Mouse (Mus musculus) heart, embryonic 14.5 days (tissue): Measurements from ENCODE around the gene Bglap. TPM values are rescaled to one million over a fixed set of nuclear protein-coding genes. Genes with fewer than 3 reads are reported as not detected.

Experiments
- ATAC-seq: fragments of 200-750 bp; cut with Nextera tagmentation; 2 replicates; pipeline ENCODE4 v1.8.0; 2017; ENCODE audit warnings: low read depth, moderate TSS enrichment; ENCODE audit not compliant: insufficient number of reproducible peaks, insufficient read depth, low FRiP score
- H3K27ac ChIP-seq, 2 experiments: fragments of 200-500 bp in 1 of 2; fragments of 300-500 bp in 1 of 2; sonication (generic) in 1 of 2; replicated peaks in 1 of 2; 2 replicates each; pipeline ENCODE4 v1.5.1; 2012 to 2014; ENCODE audit warnings: low read depth in 2 of 2, low read length in 2 of 2, control low read depth in 1 of 2, mild to moderate bottlenecking in 1 of 2, mixed read lengths in 1 of 2; ENCODE audit not compliant: control insufficient read depth in 1 of 2, insufficient read depth in 1 of 2
- H3K27me3 ChIP-seq: fragments of 300-500 bp; sonication (generic); 2 replicates; pipeline ENCODE4 v1.6.1; 2014; ENCODE audit warnings: mild to moderate bottlenecking, low read length, control low read depth; ENCODE audit not compliant: control insufficient read depth, insufficient read depth
- H3K36me3 ChIP-seq: fragments of 300-500 bp; sonication (generic); 2 replicates; pipeline ENCODE4 v1.6.1; 2014; ENCODE audit warnings: mild to moderate bottlenecking, control low read depth, low read length, mixed read lengths; ENCODE audit not compliant: control insufficient read depth, insufficient read depth
- H3K4me1 ChIP-seq, 2 experiments: fragments of 200-500 bp in 1 of 2; fragments of 300-500 bp in 1 of 2; sonication (generic) in 1 of 2; 2 replicates each; pipeline ENCODE4 v1.6.1; 2012 to 2014; ENCODE audit warnings: low read length in 2 of 2, control low read depth in 1 of 2, mixed read lengths in 1 of 2; ENCODE audit not compliant: control insufficient read depth in 2 of 2, insufficient read depth in 2 of 2
- H3K4me2 ChIP-seq: fragments of 300-500 bp; sonication (generic); 2 replicates; pipeline ENCODE4 v1.6.1; 2014; ENCODE audit warnings: mild to moderate bottlenecking, low read length
- H3K4me3 ChIP-seq, 2 experiments: fragments of 200-500 bp in 1 of 2; fragments of 300-500 bp in 1 of 2; sonication (generic) in 1 of 2; 2 replicates each; pipeline ENCODE4 v1.5.1; 2012 to 2014; ENCODE audit warnings: low read length in 2 of 2, mild to moderate bottlenecking in 2 of 2, control low read depth in 1 of 2, low read depth in 1 of 2, moderate library complexity in 1 of 2; ENCODE audit not compliant: control insufficient read depth in 1 of 2, insufficient read depth in 1 of 2
- H3K9ac ChIP-seq: fragments of 300-500 bp; sonication (generic); 2 replicates; pipeline ENCODE4 v1.6.1; 2014; ENCODE audit warnings: mild to moderate bottlenecking, low read length
- H3K9me3 ChIP-seq: fragments of 300-500 bp; sonication (generic); 2 replicates; pipeline ENCODE4 v1.6.1; 2016; ENCODE audit warnings: low read length, control low read depth; ENCODE audit not compliant: control insufficient read depth
- WGBS: fragments of 180-500 bp; shearing (Covaris S2); extraction: QIAGEN DNeasy Blood & Tissue Kit; methylation state at CpG from one replicate; pipeline ENCODE4 v1.1.7; 2014; 5-methylcytosine and 5-hydroxymethylcytosine counted together
- polyA plus RNA-seq: library from polyadenylated mRNA; unstranded; fragments of >200 nt; fragmentation: Nextera tagmentation; extraction: Ambion mirVana; gene quantifications from 2 replicates; pipeline ENCODE4 v1.2.1, GENCODE M21; 2014

The Bglap gene
- polyA plus RNA-seq, 1 experiment from 2014 or later, result not detected

GRCm38 (mm10) chr3:88338316-88338715 is 45.9 kb downstream of the Bglap start:
- H3K36me3 ChIP-seq, result peaks cover 27% of the 10 kb centered on the region
- no peaks in the 10 kb centered on the region for H3K27me3 ChIP-seq
- H3K27ac ChIP-seq, result no peak overlapping the region
- H3K9ac ChIP-seq, result no peak overlapping the region
- H3K4me1 ChIP-seq, result peaks cover 11 to 26% of the 10 kb centered on the region in 2 experiments
- H3K9me3 ChIP-seq, result no peaks in the 10 kb centered on the region
- ATAC-seq, result no peak
- 76% methylated on average over 7 of the region's 7 CpGs for WGBS
- no peak overlapping the region for H3K4me3 ChIP-seq
- no peak overlapping the region for H3K4me2 ChIP-seq

- Histone ChIP-seq H3K36me3 (peaks cover 19% of the 10 kb centered on the region), H3K9ac (peak overlapping the region; percentile 49), H3K9me3 (no peaks in the 10 kb centered on the region), H3K4me3 (peak overlapping the region; percentile 4 to 82; a peak in 3 of 4 replicates), H3K27me3 (no peaks in the 10 kb centered on the region), H3K27ac (peak overlapping the region; percentile 64 to 96), H3K4me1 (peaks cover 11 to 26% of the 10 kb centered on the region in 2 experiments), H3K4me2 (peak overlapping the region; percentile 62)
- ATAC-seq, result no peak
- WGBS, result 52% methylated on average over 11 of the region's 11 CpGs
Observed at GRCm38 (mm10) chr3:88337367-88338020, 46.8 kb downstream of the Bglap start.

DNA sequence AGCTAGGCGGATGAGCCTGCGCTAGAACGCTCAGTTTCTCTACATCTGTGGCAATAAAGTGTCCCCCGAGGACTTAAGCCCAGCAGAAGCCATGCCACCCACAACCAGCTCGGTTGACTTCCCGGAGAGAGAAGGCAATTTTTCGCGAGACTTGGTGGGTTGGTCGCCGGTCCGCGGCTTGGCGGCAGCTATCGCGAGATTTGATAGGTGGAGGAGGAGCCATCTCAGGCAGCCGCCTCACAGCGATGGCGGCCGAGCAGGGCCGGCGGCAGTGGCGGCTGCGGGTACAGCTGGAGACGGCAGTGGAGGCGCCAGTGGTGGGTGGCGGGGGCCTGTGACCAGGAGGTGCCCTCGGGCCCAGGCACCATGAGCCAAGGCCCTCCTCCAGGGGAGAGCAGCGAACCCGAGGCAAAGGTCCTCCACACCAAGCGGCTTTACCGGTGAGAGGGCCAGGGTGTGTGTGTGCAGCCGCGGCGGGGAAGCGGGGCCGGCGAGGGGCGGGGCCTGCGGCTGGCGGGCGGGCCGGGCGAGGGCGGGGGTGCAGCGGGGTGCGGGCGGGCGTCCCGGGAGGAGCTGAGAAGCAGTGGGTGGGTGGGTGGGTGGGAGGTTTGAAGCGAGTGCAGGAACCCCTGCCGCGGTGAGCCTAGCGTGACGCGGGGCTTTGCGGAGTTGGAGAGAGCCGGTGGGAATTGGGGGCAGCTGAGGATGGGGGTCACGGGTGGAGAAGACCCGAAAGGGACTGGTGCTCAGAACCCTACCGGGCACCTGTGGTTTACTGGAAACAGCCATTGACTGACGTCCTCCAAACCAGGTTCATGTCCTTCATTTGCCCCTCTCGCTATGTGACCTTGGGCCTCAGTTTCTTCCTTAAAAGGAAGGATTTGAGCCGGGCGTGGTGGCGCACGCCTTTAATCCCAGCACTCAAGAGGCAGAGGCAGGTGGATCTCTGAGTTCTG is 47.9 kb downstream of the Bglap start, which contains the start of the genes Tmem79 and Smg5:
TSS of gene Tmem79 (minus strand) at position 91 of the 956 bp plus-strand sequence.
TSS of gene Smg5 (plus strand) at position 203 of the 956 bp plus-strand sequence.
- WGBS, result under 1% methylated on average over 57 of the region's 66 CpGs
- peaks cover 11 to 26% of the 10 kb centered on the region in 2 experiments for H3K4me1 ChIP-seq
- no peaks in the 10 kb centered on the region for H3K9me3 ChIP-seq
- peak; percentile 88 for ATAC-seq
- peak within 1 kb of the TSS; percentile 93 for H3K9ac ChIP-seq
- H3K36me3 ChIP-seq, result peaks cover 8% of the 10 kb centered on the region
- H3K4me3 ChIP-seq, result peak within 1 kb of the TSS; percentile 82 to 93
- H3K4me2 ChIP-seq, result peak within 1 kb of the TSS; percentile 87
- no peaks in the 10 kb centered on the region for H3K27me3 ChIP-seq
- H3K27ac ChIP-seq, result peak within 1 kb of the TSS; percentile 96 to 97

DNA sequence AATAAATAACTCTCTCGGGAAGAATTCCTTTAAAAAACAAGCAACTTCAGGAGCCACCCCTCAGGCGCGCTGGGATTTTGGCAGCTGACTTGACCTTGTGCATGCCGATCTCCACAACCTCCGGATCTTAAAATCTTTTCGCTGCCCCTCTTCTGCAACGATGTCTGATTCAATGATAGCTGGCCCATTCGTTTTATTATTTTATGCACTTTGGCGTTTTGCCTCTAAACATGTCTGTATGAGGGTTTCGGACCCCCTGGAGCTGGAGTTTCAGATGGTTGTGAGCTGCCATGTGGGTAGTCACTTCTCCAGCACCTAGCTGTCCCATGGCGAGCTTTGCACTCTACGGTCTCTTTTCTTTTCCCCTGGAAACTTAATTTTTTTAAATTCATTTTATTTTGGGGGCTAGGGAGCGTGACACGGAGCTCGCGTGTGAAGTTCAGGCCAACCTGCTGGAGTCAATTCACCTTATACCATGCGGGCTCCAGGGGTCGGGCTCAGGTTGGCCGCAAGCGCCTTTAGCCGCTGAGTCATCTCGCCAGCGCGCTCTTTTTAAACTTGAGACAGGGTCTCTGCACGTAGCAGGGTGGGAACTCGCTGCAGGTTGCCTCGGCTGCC is 48.7 kb downstream of the Bglap start:
- no peaks in the 10 kb centered on the region for H3K27me3 ChIP-seq

GRCm38 (mm10) chr3:88334902-88335435 is 49.3 kb downstream of the Bglap start:
- peak overlapping the region; percentile 96 to 97; a peak in 3 of 4 replicates for H3K27ac ChIP-seq

More for the DNA sequence above, 48.7 kb downstream of the Bglap start:
- Histone ChIP-seq H3K4me3 (peak overlapping the region; percentile 82 to 93), H3K27ac (peak overlapping the region; percentile 96 to 97), H3K4me1 (peaks cover 11 to 26% of the 10 kb centered on the region in 2 experiments), H3K36me3 (peaks cover under 1% of the 10 kb centered on the region; the same call in 1 of the 2 replicates), H3K9ac (peak overlapping the region; percentile 93), H3K9me3 (no peaks in the 10 kb centered on the region), H3K4me2 (peak overlapping the region; percentile 87)
- under 1% methylated on average over 27 of the region's 27 CpGs for WGBS
- ATAC-seq, result peak; percentile 37

GRCm38 (mm10) chr3:88334029-88334658 is 50.1 kb downstream of the Bglap start:
- WGBS, result 50% methylated on average over 12 of the region's 12 CpGs

More at GRCm38 (mm10) chr3:88334902-88335435, 49.3 kb downstream of the Bglap start:
- H3K36me3 ChIP-seq, result no peaks in the 10 kb centered on the region
- H3K9me3 ChIP-seq, result no peaks in the 10 kb centered on the region
- peak overlapping the region; percentile 82 to 93 for H3K4me3 ChIP-seq
- 36% methylated on average over 3 of the region's 3 CpGs for WGBS
- peak overlapping the region; percentile 93 for H3K9ac ChIP-seq
- ATAC-seq, result no peak
- H3K27me3 ChIP-seq, result no peaks in the 10 kb centered on the region
- peaks cover 11 to 26% of the 10 kb centered on the region in 2 experiments for H3K4me1 ChIP-seq
- H3K4me2 ChIP-seq, result peak overlapping the region; percentile 87

More at GRCm38 (mm10) chr3:88334029-88334658, 50.1 kb downstream of the Bglap start:
- no peak overlapping the region for H3K9ac ChIP-seq
- no peak overlapping the region for H3K4me2 ChIP-seq
- no peak overlapping the region for H3K27ac ChIP-seq
- H3K9me3 ChIP-seq, result no peaks in the 10 kb centered on the region
- peaks cover 11 to 24% of the 10 kb centered on the region in 2 experiments for H3K4me1 ChIP-seq
- no peak overlapping the region for H3K4me3 ChIP-seq
- ATAC-seq, result no peak
- H3K27me3 ChIP-seq, result no peaks in the 10 kb centered on the region
- peaks cover 6% of the 10 kb centered on the region for H3K36me3 ChIP-seq
